Mouse (Mus musculus): ENCODE measurements around the gene Fbxo39. TPM values are rescaled to one million over a fixed set of nuclear protein-coding genes. Genes with fewer than 3 reads are reported as not detected.

Fbxo39 gene
- total and polyA plus RNA-seq, 3 experiments = not detected

DNA sequence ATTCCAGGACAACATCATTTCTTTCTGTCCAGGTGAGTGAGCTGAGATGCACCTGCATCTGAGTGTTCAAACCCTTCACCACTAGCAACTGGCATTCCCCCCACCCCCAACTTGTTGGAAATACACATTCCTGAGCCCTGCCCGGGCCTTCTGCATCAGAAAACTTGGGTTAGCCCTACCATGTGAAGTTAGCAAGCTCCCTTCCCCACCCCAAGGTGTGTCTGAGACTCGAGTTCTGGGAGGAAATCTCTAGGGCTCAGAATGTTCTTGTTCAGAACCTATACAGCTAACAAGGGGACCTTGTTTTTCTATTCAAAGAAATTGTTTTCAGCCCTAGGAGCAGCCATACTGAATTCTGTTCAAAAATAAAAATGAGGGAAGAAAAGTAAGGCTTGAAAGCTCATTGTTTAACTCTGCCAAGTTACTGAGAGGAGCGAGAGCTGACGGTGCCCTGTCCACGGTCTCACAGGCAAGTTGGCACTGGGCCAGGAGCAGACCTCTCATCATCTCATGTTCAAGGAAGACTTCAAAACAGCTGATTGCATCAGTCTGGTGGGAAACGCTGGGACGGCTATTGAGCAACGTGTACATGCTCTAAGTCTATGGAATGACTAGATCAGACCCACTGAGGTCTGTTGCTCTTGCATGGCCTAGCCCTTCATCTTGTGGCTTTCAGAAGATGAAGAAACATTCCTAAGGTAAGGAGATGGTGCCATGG, 49.4 kb downstream of the Fbxo39 start (continued):
- no peak for TF ChIP-seq MAFK (IDR thresholded peaks at IDR 0.05; ENCODE audit: borderline replicate concordance, low read depth, low read length)
- no peak for TF ChIP-seq TCF12 (IDR thresholded peaks at IDR 0.05; ENCODE audit: low read depth, low read length)
- no peak for TF ChIP-seq MYB (IDR thresholded peaks at IDR 0.05; ENCODE audit: low read depth, low read length)
- TF ChIP-seq TAL1 (IDR thresholded peaks at IDR 0.05; ENCODE audit: low read length) = no peak
- 0 out of 2 replicates have a peak, but pooled peaks have one; percentile 20 for TF ChIP-seq MXI1 (IDR thresholded peaks at IDR 0.05; ENCODE audit: low read depth, low read length)
- TF ChIP-seq SMC3 (IDR thresholded peaks at IDR 0.05; ENCODE audit: low read depth, low read length) = no peak
- TF ChIP-seq ZKSCAN1 (IDR thresholded peaks at IDR 0.05; ENCODE audit: low read depth, low read length) = no peak
- no peak for TF ChIP-seq MAZ (IDR thresholded peaks at IDR 0.05; ENCODE audit: low read depth, low read length)
- TF ChIP-seq NELFE (IDR thresholded peaks at IDR 0.05; ENCODE audit: low read depth, low read length) = no peak
- TF ChIP-seq MAX (IDR thresholded peaks at IDR 0.05; ENCODE audit: low read length) = no peak
- no peak for TF ChIP-seq POLR2AphosphoS2 (IDR thresholded peaks at IDR 0.05; ENCODE audit: low read length)
- no peak for TF ChIP-seq TBP (IDR thresholded peaks at IDR 0.05; ENCODE audit: low read depth, low read length)
- no peak for TF ChIP-seq RAD21 (IDR thresholded peaks at IDR 0.05; ENCODE audit: low read depth, low read length)
- no peak for TF ChIP-seq USF1 (IDR thresholded peaks at IDR 0.05; ENCODE audit: low read depth, low read length)
- TF ChIP-seq SIN3A (IDR thresholded peaks at IDR 0.05; ENCODE audit: low read length) = peak; percentile 60
- TF ChIP-seq ZNF384 (IDR thresholded peaks at IDR 0.05; ENCODE audit: low read depth, low read length) = 0 out of 2 replicates have a peak, but pooled peaks have one; percentile 21
- no peak for TF ChIP-seq USF2 (IDR thresholded peaks at IDR 0.05; ENCODE audit: borderline replicate concordance in 1 of 2, insufficient read depth in 1 of 2, low read depth in 1 of 2, low read length in 2 of 2)
- TF ChIP-seq JUND (IDR thresholded peaks at IDR 0.05; ENCODE audit: low read depth, low read length) = no peak
- TF ChIP-seq MYC (IDR thresholded peaks at IDR 0.05; ENCODE audit: low read depth, low read length) = no peak
- TF ChIP-seq KAT2A (conservative IDR thresholded peaks at IDR 0.05; ENCODE audit: low read depth, low read length) = no peak
- TF ChIP-seq CTCF (IDR thresholded peaks at IDR 0.05 in 2 of 3, conservative IDR thresholded peaks at IDR 0.05 in 1 of 3; ENCODE audit: control insufficient read depth in 1 of 3, insufficient read depth in 1 of 3, low read depth in 2 of 3, low read length in 3 of 3, poor library complexity in 1 of 3, severe bottlenecking in 1 of 3) = no peak
- TF ChIP-seq GATA1 (IDR thresholded peaks at IDR 0.05; ENCODE audit: low read depth, low read length) = peak; percentile 69

DNA sequence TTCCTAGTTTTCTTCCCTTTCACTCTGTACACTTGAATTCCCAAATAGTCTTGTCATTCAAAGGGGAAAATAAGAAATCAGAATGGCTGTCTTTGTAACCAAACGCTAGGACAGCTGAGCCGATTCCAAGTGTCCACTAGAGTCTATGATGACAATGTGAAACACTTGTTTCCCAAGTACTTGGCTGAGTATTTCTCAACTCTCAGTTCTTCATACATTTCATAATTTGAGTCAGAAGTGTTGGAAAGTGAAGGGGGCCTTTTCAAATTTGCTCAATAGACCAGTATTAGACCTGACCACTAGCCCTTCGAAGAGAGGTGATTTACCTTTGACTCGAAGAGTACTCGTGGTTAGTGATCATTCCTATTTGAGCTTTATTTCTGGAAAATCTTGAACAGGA, 50.3 kb downstream of the Fbxo39 start:
- DNase-seq (ENCODE audit: low read depth, low spot score) = no peak
- peaks cover 0 to 5% of the 10 kb centered on the region in 2 experiments; a peak in 1 of 4 replicates for H3K27me3 ChIP-seq (ENCODE audit: control insufficient read depth in 1 of 2, insufficient read depth in 2 of 2, low read length in 2 of 2)
- peaks cover 0 to 7% of the 10 kb centered on the region in 2 experiments; a peak in 1 of 4 replicates for H3K36me3 ChIP-seq (ENCODE audit: control insufficient read depth in 1 of 2, insufficient read depth in 2 of 2, low read length in 2 of 2)
- TF ChIP-seq USF1 (IDR thresholded peaks at IDR 0.05; ENCODE audit: low read depth, low read length) = no peak
- no peak for TF ChIP-seq UBTF (IDR thresholded peaks at IDR 0.05; ENCODE audit: borderline replicate concordance, insufficient read depth, low read depth, low read length)
- TF ChIP-seq MYB (IDR thresholded peaks at IDR 0.05; ENCODE audit: low read depth, low read length) = no peak
- TF ChIP-seq MXI1 (IDR thresholded peaks at IDR 0.05; ENCODE audit: low read depth, low read length) = no peak
- no peak for TF ChIP-seq GATA1 (IDR thresholded peaks at IDR 0.05; ENCODE audit: low read depth, low read length)
- no peak for TF ChIP-seq ELF1 (IDR thresholded peaks at IDR 0.05; ENCODE audit: low read depth, low read length)
- TF ChIP-seq JUND (IDR thresholded peaks at IDR 0.05; ENCODE audit: low read depth, low read length) = no peak
- TF ChIP-seq NELFE (IDR thresholded peaks at IDR 0.05; ENCODE audit: low read depth, low read length) = no peak
- TF ChIP-seq MEF2A (IDR thresholded peaks at IDR 0.05; ENCODE audit: extremely low read depth, insufficient replicate concordance, low read depth, low read length, poor library complexity, severe bottlenecking) = no peak
- no peak for TF ChIP-seq ZKSCAN1 (IDR thresholded peaks at IDR 0.05; ENCODE audit: low read depth, low read length)
- no peak for TF ChIP-seq HCFC1 (IDR thresholded peaks at IDR 0.05; ENCODE audit: low read depth, low read length)
- no peaks in the 10 kb centered on the region for H3K79me2 ChIP-seq (ENCODE audit: control insufficient read depth, insufficient read depth, low read length, poor library complexity)
- no peak overlapping the region for H3K27ac ChIP-seq (ENCODE audit: control insufficient read depth, low read depth, low read length)
- H3K9me3 ChIP-seq (replicated peaks; ENCODE audit: insufficient read depth, low read length) = no peaks in the 10 kb centered on the region
- H3K4me1 ChIP-seq (ENCODE audit: control insufficient read depth in 1 of 2, insufficient read depth in 2 of 2, low read length in 2 of 2) = peaks cover 0 to 10% of the 10 kb centered on the region in 2 experiments; a peak in 1 of 4 replicates
- no peak overlapping the region for H3K9ac ChIP-seq (ENCODE audit: control insufficient read depth, low read depth, low read length, poor library complexity, severe bottlenecking)
- H3K4me3 ChIP-seq (ENCODE audit: control insufficient read depth in 1 of 2, insufficient read depth in 1 of 2, low read depth in 2 of 2, low read length in 2 of 2) = no peak overlapping the region
